Mouse (Mus musculus) testis, adult 2 months (tissue): ENCODE measurements around the gene Foxk1. TPM values are rescaled to one million over a fixed set of nuclear protein-coding genes. Genes with fewer than 3 reads are reported as not detected.

Experiments used
- H3K27ac ChIP-seq: fragments of 200-500 bp; 2 replicates; pipeline ENCODE4 v1.5.1; 2012; ENCODE audit warnings: low read depth, low read length; ENCODE audit not compliant: control insufficient read depth, insufficient read depth
- H3K27me3 ChIP-seq: fragments of 200-500 bp; 2 replicates; pipeline ENCODE4 v1.6.1; 2012; ENCODE audit warnings: mild to moderate bottlenecking, low read length, moderate library complexity; ENCODE audit not compliant: control insufficient read depth, insufficient read depth
- H3K36me3 ChIP-seq: fragments of 200-500 bp; 2 replicates; pipeline ENCODE4 v1.6.1; 2012; ENCODE audit warnings: mild to moderate bottlenecking, low read length; ENCODE audit not compliant: control insufficient read depth, insufficient read depth
- H3K4me1 ChIP-seq: fragments of 200-500 bp; 2 replicates; pipeline ENCODE4 v1.6.1; 2012; ENCODE audit warnings: low read length; ENCODE audit not compliant: control insufficient read depth, insufficient read depth
- H3K4me3 ChIP-seq: fragments of 200-500 bp; 2 replicates; pipeline ENCODE4 v1.5.1; 2012; ENCODE audit warnings: low read depth, mild to moderate bottlenecking, low read length, moderate library complexity, mixed read lengths; ENCODE audit not compliant: control insufficient read depth
- CTCF ChIP-seq: fragments of 200-500 bp; IDR thresholded peaks from 2 replicates; pipeline ENCODE4 v1.5.1; 2012; ENCODE audit warnings: low read depth, mild to moderate bottlenecking, inconsistent platforms, low read length, moderate library complexity; ENCODE audit not compliant: control insufficient read depth, insufficient read depth, insufficient replicate concordance
- POLR2A ChIP-seq: fragments of 200-500 bp; IDR thresholded peaks from 2 replicates; pipeline ENCODE4 v1.6.1; 2012; ENCODE audit warnings: low read depth, mild to moderate bottlenecking, inconsistent platforms, low read length, moderate library complexity; ENCODE audit not compliant: control insufficient read depth
- polyA plus RNA-seq: library from polyadenylated mRNA; depleted of rRNA; stranded (reverse); fragments of >200 nt; gene quantifications from 2 replicates; pipeline ENCODE4 v1.2.3, GENCODE M21; 2012; rRNA removed

The Foxk1 gene
- 16.8 and 17.0 TPM in 2 replicates for polyA plus RNA-seq

GRCm38 (mm10) chr5:142400981-142401640 is at the start of gene Foxk1:
Gene Foxk1, plus strand, starts transcription at chr5:142401497.
- peak within 1 kb of the TSS; percentile 98 for H3K4me3 ChIP-seq
- no peaks in the 10 kb centered on the region for H3K27me3 ChIP-seq
- H3K27ac ChIP-seq, result peak within 1 kb of the TSS; percentile 71
- H3K36me3 ChIP-seq, result no peaks in the 10 kb centered on the region
- TF ChIP-seq POLR2A, result peak; percentile 48; the same call in 1 of the 2 replicates
- no peak for TF ChIP-seq CTCF
- peaks cover 18% of the 10 kb centered on the region for H3K4me1 ChIP-seq

GRCm38 (mm10) chr5:142352336-142352892 is 48.9 kb upstream of the Foxk1 start:
- Histone ChIP-seq H3K27me3 (no peaks in the 10 kb centered on the region), H3K36me3 (no peaks in the 10 kb centered on the region), H3K4me3 (no peak overlapping the region), H3K27ac (no peak overlapping the region), H3K4me1 (peaks cover 2% of the 10 kb centered on the region; the same call in 1 of the 2 replicates)
- TF ChIP-seq POLR2A (no peak), CTCF (no peak)

- Histone ChIP-seq H3K36me3 (no peaks in the 10 kb centered on the region), H3K27ac (no peak overlapping the region), H3K27me3 (no peaks in the 10 kb centered on the region), H3K4me3 (no peak overlapping the region), H3K4me1 (peaks cover 2% of the 10 kb centered on the region; the same call in 1 of the 2 replicates)
- TF ChIP-seq POLR2A, result no peak
- no peak for TF ChIP-seq CTCF
Measured at GRCm38 (mm10) chr5:142355144-142355543, 46.2 kb upstream of the Foxk1 start.

GRCm38 (mm10) chr5:142361166-142361565 is 40.1 kb upstream of the Foxk1 start:
- TF ChIP-seq POLR2A, result no peak
- TF ChIP-seq CTCF, result no peak
- Histone ChIP-seq H3K27ac (no peak overlapping the region), H3K4me1 (no peaks in the 10 kb centered on the region; the same call in 1 of the 2 replicates), H3K36me3 (no peaks in the 10 kb centered on the region), H3K27me3 (no peaks in the 10 kb centered on the region), H3K4me3 (no peak overlapping the region)

GRCm38 (mm10) chr5:142362894-142363293 is 38.4 kb upstream of the Foxk1 start:
- H3K27me3 ChIP-seq, result no peaks in the 10 kb centered on the region
- no peak overlapping the region for H3K27ac ChIP-seq
- peaks cover 3% of the 10 kb centered on the region for H3K4me1 ChIP-seq
- H3K36me3 ChIP-seq, result no peaks in the 10 kb centered on the region
- no peak for TF ChIP-seq CTCF
- no peak for TF ChIP-seq POLR2A
- H3K4me3 ChIP-seq, result no peak overlapping the region

- Histone ChIP-seq H3K27me3 (no peaks in the 10 kb centered on the region), H3K4me1 (peaks cover 3% of the 10 kb centered on the region), H3K27ac (no peak overlapping the region), H3K4me3 (no peak overlapping the region), H3K36me3 (no peaks in the 10 kb centered on the region)
- TF ChIP-seq POLR2A (no peak), CTCF (no peak)
Measured at GRCm38 (mm10) chr5:142364095-142364494, 37.2 kb upstream of the Foxk1 start.

GRCm38 (mm10) chr5:142367085-142368081 is 33.9 kb upstream of the Foxk1 start:
- Histone ChIP-seq H3K4me3 (peak overlapping the region; percentile 90), H3K36me3 (no peaks in the 10 kb centered on the region), H3K4me1 (peaks cover 10% of the 10 kb centered on the region), H3K27me3 (no peaks in the 10 kb centered on the region), H3K27ac (peak overlapping the region; percentile 90)
- peak; percentile 86 for TF ChIP-seq CTCF
- peak; percentile 92 for TF ChIP-seq POLR2A
